Mouse (Mus musculus): ENCODE data around the gene Cyp4f13. TPM values are rescaled to one million over a fixed set of nuclear protein-coding genes. Genes with fewer than 3 reads are reported as not detected.

Cyp4f13 gene
- polyA plus RNA-seq (2021), result 33.0 TPM

- POLR2A ChIA-PET, result no interaction called here
- in situ Hi-C loops (cut with MboI; ENCODE audit: low pct_unique_long_range_greater_than_20kb), result no loop called here
- TF ChIP-seq CTCF (IDR thresholded peaks at IDR 0.05), result no peak
- H3K27me3 ChIP-seq, result no peaks in the 10 kb centered on the region
- CTCF ChIA-PET, result interaction anchor here (1.4 kb wide), 1 partner anchor 179 kb away, joined by 3 read pairs; no protein-coding TSS in a partner anchor
- peak; percentile 60 for DNase-seq (ENCODE audit: low read depth, low spot score)
- peak; percentile 97 for ATAC-seq
These were observed at the start of gene Cyp4f13 for GRCm38 (mm10) chr17:32947215-32947914. Gene Cyp4f13 (minus strand): TSS chr17:32947402.

- DNase-seq (ENCODE audit: low read depth, low spot score) (peak; percentile 42), ATAC-seq (peak; percentile 90)
- in situ Hi-C loops (cut with MboI; ENCODE audit: low pct_unique_long_range_greater_than_20kb), result no loop called here
- no peaks in the 10 kb centered on the region for H3K27me3 ChIP-seq
- no peak for TF ChIP-seq CTCF (IDR thresholded peaks at IDR 0.05)
- ChIA-PET CTCF (interaction anchor here (0.8 to 1.8 kb wide), 4 partner anchors 9 to 42 kb away, joined by 3 to 6 read pairs (median 4); partner anchors contain the start of gene Zfp472), POLR2A (no interaction called here)
These were observed 45.7 kb upstream of the Cyp4f13 start, which contains the start of gene Zfp952 for GRCm38 (mm10) chr17:32992699-32993474. Gene Zfp952 (plus strand): TSS chr17:32993129.

GRCm38 (mm10) chr17:32991965-32992698 is 44.9 kb upstream of the Cyp4f13 start:
- ATAC-seq (no peak), DNase-seq (ENCODE audit: low read depth, low spot score) (no peak)
- POLR2A ChIA-PET, result no interaction called here
- peak; percentile 59 for TF ChIP-seq CTCF (IDR thresholded peaks at IDR 0.05)
- H3K27me3 ChIP-seq, result no peaks in the 10 kb centered on the region
- in situ Hi-C loops (cut with MboI; ENCODE audit: low pct_unique_long_range_greater_than_20kb), result no loop called here
- CTCF ChIA-PET, result interaction anchor here (0.6 to 1.9 kb wide), 7 partner anchors 8 to 43 kb away, joined by 3 to 6 read pairs (median 4); partner anchors contain the start of gene Zfp472

DNA sequence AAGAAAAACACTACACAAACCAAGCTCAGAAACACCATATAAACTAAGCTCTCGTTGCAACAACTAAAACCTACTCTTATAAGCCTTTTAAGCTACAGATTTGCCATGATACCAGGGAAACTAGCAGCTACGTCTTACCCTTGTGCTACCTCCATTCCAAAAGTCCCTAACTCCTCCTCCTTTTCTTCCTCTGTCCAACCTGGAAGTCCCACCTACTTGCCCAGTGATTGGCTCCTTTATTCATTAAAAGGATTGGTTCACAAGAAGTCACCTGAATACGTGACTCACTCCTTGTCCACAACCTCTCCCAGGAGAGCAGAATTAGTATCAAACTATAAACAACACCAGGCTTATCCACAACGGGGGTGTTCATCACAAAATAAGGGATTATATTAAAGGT is 39.1 kb upstream of the Cyp4f13 start:
- no peak for ATAC-seq
- in situ Hi-C loops (cut with MboI; ENCODE audit: low pct_unique_long_range_greater_than_20kb), result no loop called here
- CTCF ChIA-PET, result no interaction called here
- no peaks in the 10 kb centered on the region for H3K27me3 ChIP-seq
- TF ChIP-seq CTCF (IDR thresholded peaks at IDR 0.05), result no peak
- no peak for DNase-seq (ENCODE audit: low read depth, low spot score)
- POLR2A ChIA-PET, result interaction anchor here (0.5 kb wide), 1 partner anchor 20 kb away, joined by 3 read pairs; no protein-coding TSS in a partner anchor

- in situ Hi-C loops (cut with MboI; ENCODE audit: low pct_unique_long_range_greater_than_20kb), result no loop called here
- ChIA-PET POLR2A (interaction anchor here (0.6 kb wide), 1 partner anchor 53 kb away, joined by 3 read pairs; no protein-coding TSS in a partner anchor), CTCF (interaction anchor here (1.2 kb wide), 1 partner anchor 13 kb away, joined by 4 read pairs; no protein-coding TSS in a partner anchor)
- ATAC-seq (no peak), DNase-seq (ENCODE audit: low read depth, low spot score) (no peak)
- H3K27me3 ChIP-seq, result no peaks in the 10 kb centered on the region
- no peak for TF ChIP-seq CTCF (IDR thresholded peaks at IDR 0.05)
These were observed 34.2 kb upstream of the Cyp4f13 start for GRCm38 (mm10) chr17:32981361-32981760.

GRCm38 (mm10) chr17:32965623-32966290 is 18.6 kb upstream of the Cyp4f13 start, which contains the start of gene Zfp472:
Gene Zfp472 (plus strand): TSS chr17:32965814.
- peak; percentile 94 for ATAC-seq
- DNase-seq (ENCODE audit: low read depth, low spot score), result peak; percentile 71
- H3K27me3 ChIP-seq, result no peaks in the 10 kb centered on the region
- no peak for TF ChIP-seq CTCF (IDR thresholded peaks at IDR 0.05)
- in situ Hi-C loops (cut with MboI; ENCODE audit: low pct_unique_long_range_greater_than_20kb), result no loop called here
- POLR2A ChIA-PET, result no interaction called here
- CTCF ChIA-PET, result interaction anchor here (1.5 to 2.2 kb wide), 3 partner anchors 9 to 27 kb away, joined by 3 to 6 read pairs (median 4); partner anchors contain the start of gene Zfp952

- TF ChIP-seq CTCF (IDR thresholded peaks at IDR 0.05), result peak; percentile 6
- H3K27me3 ChIP-seq, result no peaks in the 10 kb centered on the region
- ChIA-PET CTCF (interaction anchor here (1.5 to 2.2 kb wide), 3 partner anchors 10 to 27 kb away, joined by 3 to 6 read pairs (median 4); partner anchors contain the start of gene Zfp952), POLR2A (no interaction called here)
- ATAC-seq (peak; percentile 42), DNase-seq (ENCODE audit: low read depth, low spot score) (no peak)
- in situ Hi-C loops (cut with MboI; ENCODE audit: low pct_unique_long_range_greater_than_20kb), result no loop called here
These were observed 18.0 kb upstream of the Cyp4f13 start for GRCm38 (mm10) chr17:32965253-32965622.

DNA sequence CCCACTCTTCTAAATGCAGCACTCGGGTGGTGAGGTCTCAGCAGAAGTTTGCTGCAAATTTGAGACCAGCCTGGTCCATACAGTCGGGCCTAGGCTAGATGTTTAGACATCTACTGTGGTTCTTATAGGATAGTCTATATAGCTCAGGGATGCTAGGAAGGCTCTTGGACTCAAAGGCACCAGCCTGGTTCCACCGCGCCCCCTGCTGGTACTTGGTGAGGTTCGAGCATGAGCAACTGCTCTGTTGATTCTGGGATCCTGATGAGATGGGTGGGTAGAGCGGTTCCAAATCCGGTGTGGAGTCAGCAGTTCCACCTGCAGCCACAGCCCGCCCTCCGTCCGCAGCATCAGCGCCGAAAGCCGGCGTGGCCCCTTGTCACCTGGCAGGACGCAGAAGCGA is 4.2 kb upstream of the Cyp4f13 start:
- peak; percentile 75 for TF ChIP-seq CTCF (IDR thresholded peaks at IDR 0.05)
- DNase-seq (ENCODE audit: low read depth, low spot score), result no peak
- ATAC-seq, result no peak
- ChIA-PET POLR2A (no interaction called here), CTCF (interaction anchor here (0.7 kb wide), 2 partner anchors 14 to 41 kb away, joined by 3 read pairs; partner anchors contain the start of gene Zfp472)
- in situ Hi-C loops (cut with MboI; ENCODE audit: low pct_unique_long_range_greater_than_20kb), result no loop called here
- H3K27me3 ChIP-seq, result no peaks in the 10 kb centered on the region

DNA sequence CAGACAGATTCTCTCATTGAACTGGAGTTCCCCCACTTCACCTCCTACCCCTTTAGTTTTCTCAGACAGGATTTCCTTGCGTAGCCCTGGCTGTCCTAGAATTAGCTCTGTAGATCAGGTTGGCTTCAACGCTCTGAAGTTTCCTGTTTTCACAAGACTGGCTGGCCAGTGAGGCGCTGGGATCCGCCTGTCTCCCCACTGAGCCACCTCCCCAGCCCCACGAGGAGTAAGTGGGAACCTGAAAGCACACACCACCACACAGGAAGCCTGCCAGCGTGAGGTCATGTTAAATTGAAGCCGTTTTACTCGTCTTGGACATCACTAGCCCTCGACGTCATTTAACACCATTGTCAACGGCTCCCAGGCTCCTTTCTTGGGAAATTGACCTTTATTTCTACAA is 3.8 kb upstream of the Cyp4f13 start:
- DNase-seq (ENCODE audit: low read depth, low spot score) (no peak), ATAC-seq (no peak)
- in situ Hi-C loops (cut with MboI; ENCODE audit: low pct_unique_long_range_greater_than_20kb), result no loop called here
- H3K27me3 ChIP-seq, result no peaks in the 10 kb centered on the region
- TF ChIP-seq CTCF (IDR thresholded peaks at IDR 0.05), result no peak
- POLR2A ChIA-PET, result no interaction called here
- CTCF ChIA-PET, result interaction anchor here (0.7 kb wide), 2 partner anchors 15 to 41 kb away, joined by 3 read pairs; partner anchors contain the start of gene Zfp472
